Mouse (Mus musculus) left cerebral cortex, postnatal 14 days (tissue): ENCODE data around the gene Slc44a5. TPM values are rescaled to one million over a fixed set of nuclear protein-coding genes. Genes with fewer than 3 reads are reported as not detected.

Experiments
- DNase-seq, 2 experiments: peaks; one replicate each; pipeline ENCODE4 v3.0.0; 2021 to 2022; ENCODE audit warnings: low spot score in 2 of 2, mixed read lengths in 1 of 2
- intact Hi-C: fragments of 180-260 bp; cut with DNase I; formaldehyde crosslinking; loops from one replicate; pipeline ENCODE4 v1.15.1; 2025
- total RNA-seq, 2 experiments: library from RNA; stranded (reverse); gene quantifications; 2 replicates each; pipeline ENCODE4 v1.2.3; 2021

Gene Slc44a5
- total RNA-seq, 2 experiments from 2014 or later: 12.5 to 13.9 TPM

- intact Hi-C loops: no loop called here
- no peak for DNase-seq
These were observed 301.4 kb downstream of the Slc44a5 start for GRCm38 (mm10) chr3:154274681-154275080.

GRCm38 (mm10) chr3:154284260-154284659 is 311.0 kb downstream of the Slc44a5 start:
- no peak for DNase-seq
- intact Hi-C loops: no loop called here

GRCm38 (mm10) chr3:154285351-154285750 is 312.1 kb downstream of the Slc44a5 start:
- no peak for DNase-seq
- intact Hi-C loops: no loop called here

GRCm38 (mm10) chr3:154287217-154287616 is 314.0 kb downstream of the Slc44a5 start:
- intact Hi-C loops: no loop called here

GRCm38 (mm10) chr3:154288429-154289069 is 315.3 kb downstream of the Slc44a5 start:
- peak; percentile 6 to 61 for DNase-seq

More at GRCm38 (mm10) chr3:154287217-154287616, 314.0 kb downstream of the Slc44a5 start:
- no peak for DNase-seq

GRCm38 (mm10) chr3:154290351-154290750 is 317.1 kb downstream of the Slc44a5 start:
- intact Hi-C loops: no loop called here
- DNase-seq: no peak

More at GRCm38 (mm10) chr3:154288429-154289069, 315.3 kb downstream of the Slc44a5 start:
- intact Hi-C loops: no loop called here

GRCm38 (mm10) chr3:154292126-154292525 is 318.9 kb downstream of the Slc44a5 start:
- DNase-seq: no peak
- intact Hi-C loops: no loop called here

- DNase-seq: peak; percentile 12 to 55
- intact Hi-C loops: no loop called here
These were observed 320.7 kb downstream of the Slc44a5 start for GRCm38 (mm10) chr3:154293839-154294490.

- no peak for DNase-seq
- intact Hi-C loops: no loop called here
These were observed 321.9 kb downstream of the Slc44a5 start for GRCm38 (mm10) chr3:154294924-154295834.

- intact Hi-C loops: no loop called here
- DNase-seq: no peak
These were observed 324.3 kb downstream of the Slc44a5 start for GRCm38 (mm10) chr3:154297499-154297898.

GRCm38 (mm10) chr3:154298490-154298889 is 325.3 kb downstream of the Slc44a5 start:
- intact Hi-C loops: no loop called here
- no peak for DNase-seq

GRCm38 (mm10) chr3:154300006-154300405 is 326.8 kb downstream of the Slc44a5 start:
- intact Hi-C loops: no loop called here
- DNase-seq: no peak

GRCm38 (mm10) chr3:154301102-154301501 is 327.9 kb downstream of the Slc44a5 start:
- DNase-seq: no peak
- intact Hi-C loops: no loop called here

GRCm38 (mm10) chr3:154305163-154305884 is 332.1 kb downstream of the Slc44a5 start:
- intact Hi-C loops: no loop called here

GRCm38 (mm10) chr3:154317651-154318248 is 344.5 kb downstream of the Slc44a5 start:
- no peak for DNase-seq
- intact Hi-C loops: no loop called here

More at GRCm38 (mm10) chr3:154305163-154305884, 332.1 kb downstream of the Slc44a5 start:
- no peak for DNase-seq
